In the genomic region with DNA sequence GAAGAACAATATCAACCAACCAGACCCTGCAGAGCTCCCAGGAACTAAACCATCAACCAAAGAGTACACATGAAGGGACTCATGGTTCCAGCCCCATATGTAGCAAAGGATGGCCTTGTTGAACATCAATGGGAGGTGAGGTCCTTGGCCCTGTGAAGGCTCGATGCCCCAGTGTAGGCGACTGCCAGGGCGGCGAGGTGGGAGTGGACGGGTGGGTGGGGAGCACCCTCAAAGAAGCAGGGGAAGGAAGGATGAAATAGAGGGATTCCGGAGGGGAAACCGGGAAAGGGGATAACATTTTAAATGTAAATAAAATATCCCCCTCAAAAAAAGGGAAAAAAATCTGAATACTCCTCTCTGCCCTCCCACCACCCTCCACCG, we compare ENCODE assay signal across 8 mouse cellular contexts. TPM values are rescaled to one million over a fixed set of nuclear protein-coding genes. Genes with fewer than 3 reads are reported as not detected.
DNase-seq lines count a peak whose midpoint lies in the region; ATAC-seq and TF ChIP-seq lines count a peak whose summit lies in the region.

No protein-coding gene starts in this region.

- peak overlapping the region; percentile 91 for H3K4me2 ChIP-seq in limb, embryonic 11.5 days (ENCODE audit: low read depth, severe bottlenecking)
- H3K4me2 ChIP-seq in stomach, embryonic 15.5 days = peak overlapping the region; percentile 64

- H3K27me3 ChIP-seq in heart, adult 2 months (ENCODE audit: control insufficient read depth, insufficient read depth, low read length) = no peaks in the 10 kb centered on the region
- no peaks in the 10 kb centered on the region for H3K27me3 ChIP-seq in testis, adult 2 months (ENCODE audit: control insufficient read depth, insufficient read depth, low read length)
- H3K27me3 ChIP-seq in limb, embryonic 11.5 days (ENCODE audit: control insufficient read depth, insufficient read depth, low read length) = no peaks in the 10 kb centered on the region
- no peaks in the 10 kb centered on the region for H3K27me3 ChIP-seq in stomach, embryonic 15.5 days (replicated peaks)

- peak overlapping the region; percentile 91 for H3K9ac ChIP-seq in heart, adult 2 months (ENCODE audit: low read depth, low read length)
- peak overlapping the region; percentile 90 for H3K9ac ChIP-seq in limb, embryonic 11.5 days (ENCODE audit: low read length)
- 0 out of 2 replicates have a peak overlapping the region, but pooled peaks have one; percentile 74 for H3K9ac ChIP-seq in stomach, embryonic 15.5 days

- peak; percentile 18; the same call in 1 of the 2 replicates for ATAC-seq in limb, embryonic 11.5 days (ENCODE audit: insufficient number of reproducible peaks, low FRiP score, low TSS enrichment, low read depth)
- ATAC-seq in stomach, embryonic 15.5 days (ENCODE audit: insufficient read depth, low FRiP score, low read depth) = peak; percentile 25; the same call in 1 of the 2 replicates

- H3K4me3 ChIP-seq in heart, adult 2 months = peak overlapping the region; percentile 93
- peak overlapping the region; percentile 87 for H3K4me3 ChIP-seq in testis, adult 2 months (ENCODE audit: control insufficient read depth, low read depth, low read length)
- peak overlapping the region; percentile 68 for H3K4me3 ChIP-seq in limb, embryonic 11.5 days (ENCODE audit: low read depth, low read length)
- peak overlapping the region; percentile 73 for H3K4me3 ChIP-seq in stomach, embryonic 15.5 days (replicated peaks)

- H3K36me3 ChIP-seq in heart, adult 2 months (ENCODE audit: control insufficient read depth, insufficient read depth, low read length) = peaks cover 8% of the 10 kb centered on the region; the same call in 1 of the 2 replicates
- no peaks in the 10 kb centered on the region for H3K36me3 ChIP-seq in testis, adult 2 months (ENCODE audit: control insufficient read depth, insufficient read depth, low read length)
- H3K36me3 ChIP-seq in limb, embryonic 11.5 days (ENCODE audit: control insufficient read depth, insufficient read depth, low read length) = no peaks in the 10 kb centered on the region
- H3K36me3 ChIP-seq in stomach, embryonic 15.5 days = no peaks in the 10 kb centered on the region

- H3K4me1 ChIP-seq in heart, adult 2 months (ENCODE audit: control insufficient read depth, insufficient read depth, low read length) = no peaks in the 10 kb centered on the region; the same call in none of the 2 replicates
- peaks cover 3% of the 10 kb centered on the region for H3K4me1 ChIP-seq in testis, adult 2 months (ENCODE audit: control insufficient read depth, insufficient read depth, low read length)
- no peaks in the 10 kb centered on the region for H3K4me1 ChIP-seq in limb, embryonic 11.5 days (ENCODE audit: control insufficient read depth, insufficient read depth, low read length)
- peaks cover 3% of the 10 kb centered on the region; the same call in 1 of the 2 replicates for H3K4me1 ChIP-seq in stomach, embryonic 15.5 days

- H3K27ac ChIP-seq in heart, adult 2 months = peak overlapping the region; percentile 99
- H3K27ac ChIP-seq in testis, adult 2 months (ENCODE audit: control insufficient read depth, insufficient read depth, low read depth, low read length) = peak overlapping the region; percentile 88
- no peak overlapping the region; the same call in 1 of the 2 replicates for H3K27ac ChIP-seq in limb, embryonic 11.5 days (replicated peaks; ENCODE audit: low read depth, low read length)
- peak overlapping the region; percentile 97 for H3K27ac ChIP-seq in stomach, embryonic 15.5 days

- TF ChIP-seq EP300 in heart, adult 2 months (IDR thresholded peaks at IDR 0.05; ENCODE audit: insufficient read depth, low read depth, low read length) = no peak

- H3K9me3 ChIP-seq in limb, embryonic 11.5 days (ENCODE audit: control insufficient read depth, low read length) = no peaks in the 10 kb centered on the region
- H3K9me3 ChIP-seq in stomach, embryonic 15.5 days = no peaks in the 10 kb centered on the region

- H3K79me2 ChIP-seq in heart, adult 2 months (replicated peaks; ENCODE audit: control insufficient read depth, insufficient read depth, low read length) = peaks cover 1% of the 10 kb centered on the region; the same call in 1 of the 2 replicates

- TF ChIP-seq CTCF in heart, adult 2 months (IDR thresholded peaks at IDR 0.05) = no peak
- TF ChIP-seq CTCF in testis, adult 2 months (IDR thresholded peaks at IDR 0.05; ENCODE audit: control insufficient read depth, insufficient read depth, insufficient replicate concordance, low read depth, low read length) = no peak

- TF ChIP-seq POLR2A in heart, adult 2 months (IDR thresholded peaks at IDR 0.05; ENCODE audit: insufficient read depth, low read depth, low read length) = no peak
- TF ChIP-seq POLR2A in testis, adult 2 months (IDR thresholded peaks at IDR 0.05; ENCODE audit: control insufficient read depth, low read depth, low read length) = no peak

- intact Hi-C loops in heart, adult 2 months (cut with DNase I) = loop anchor here (2.0 kb wide), 1 partner anchor 84 kb away; a partner anchor contains a TSS
- intact Hi-C loops in heart, postnatal 25 days (cut with DNase I) = loop anchor here (2.0 kb wide), 1 partner anchor 24 kb away; a partner anchor contains a TSS
- intact Hi-C loops in gastrocnemius, postnatal 14 days (cut with DNase I; ENCODE audit: low total_unique reads) = no loop called here

- no peak for DNase-seq in heart, adult 2 months
- DNase-seq in heart, postnatal 25 days (ENCODE audit: low spot score) = no peak
- no peak for DNase-seq in testis, postnatal 14 days (ENCODE audit: low spot score)
- no peak for DNase-seq in limb, embryonic 11.5 days (ENCODE audit: low spot score)
- no peak for DNase-seq in gastrocnemius, postnatal 14 days
- no peak for DNase-seq in kidney, adult 9 months

- WGBS in heart, adult 2 months = 2% methylated on average over 8 of the region's 8 CpGs
- 0% methylated on average over 8 of the region's 8 CpGs for WGBS in limb, embryonic 11.5 days
- 6% methylated on average over 8 of the region's 8 CpGs for WGBS in stomach, embryonic 15.5 days

RNA-seq across cellular contexts. Expression of a gene that starts 0.5 kb away (rescaled TPM):
- 10 to 100 TPM; 20.4 to 21.2 TPM for total RNA-seq in heart, adult 2 months (2021)
- 16.5 and 27.0 TPM in 2 replicates for polyA plus RNA-seq in heart, adult 2 months (2012; rRNA removed)
- total RNA-seq in heart, postnatal 25 days (2021) = 10 to 100 TPM; 16.2 to 21.3 TPM
- 14.4 and 15.9 TPM in 2 replicates for polyA plus RNA-seq in testis, adult 2 months (2012; rRNA removed)
- polyA plus RNA-seq in limb, embryonic 11.5 days (2014; fragmentation: Nextera tagmentation; extraction: Ambion mirVana) = 61.8 and 66.1 TPM in 2 replicates
- polyA plus RNA-seq in stomach, embryonic 15.5 days (2015; fragmentation: Nextera tagmentation; extraction: Ambion mirVana) = 52.2 and 57.9 TPM in 2 replicates
- 10 to 100 TPM; 17.6 to 19.2 TPM for total RNA-seq in gastrocnemius, postnatal 14 days (2021)

RNA-seq across cellular contexts. Expression of a gene that starts 24.1 kb away (rescaled TPM):
- total RNA-seq in heart, adult 2 months (2021) = 10 to 100 TPM; 18.0 to 22.4 TPM
- 2.7 and 4.9 TPM in 2 replicates for polyA plus RNA-seq in heart, adult 2 months (2012; rRNA removed)
- 10 to 100 TPM; 20.4 to 27.1 TPM for total RNA-seq in heart, postnatal 25 days (2021)
- polyA plus RNA-seq in testis, adult 2 months (2012; rRNA removed) = 10.8 and 10.9 TPM in 2 replicates
- 87.2 and 90.6 TPM in 2 replicates for polyA plus RNA-seq in limb, embryonic 11.5 days (2014; fragmentation: Nextera tagmentation; extraction: Ambion mirVana)
- 61.6 and 63.3 TPM in 2 replicates for polyA plus RNA-seq in stomach, embryonic 15.5 days (2015; fragmentation: Nextera tagmentation; extraction: Ambion mirVana)
- total RNA-seq in gastrocnemius, postnatal 14 days (2021) = 10 to 100 TPM; 10.9 to 13.4 TPM

RNA-seq across cellular contexts. Expression of a gene that starts 24.4 kb away (rescaled TPM):
- 10 to 100 TPM; 19.2 to 24.2 TPM for total RNA-seq in heart, adult 2 months (2021)
- 8.2 and 22.5 TPM in 2 replicates for polyA plus RNA-seq in heart, adult 2 months (2012; rRNA removed)
- total RNA-seq in heart, postnatal 25 days (2021) = 10 to 100 TPM; 19.4 to 25.0 TPM
- 8.9 and 11.2 TPM in 2 replicates for polyA plus RNA-seq in testis, adult 2 months (2012; rRNA removed)
- polyA plus RNA-seq in limb, embryonic 11.5 days (2014; fragmentation: Nextera tagmentation; extraction: Ambion mirVana) = 59.8 and 67.1 TPM in 2 replicates
- 44.1 and 46.1 TPM in 2 replicates for polyA plus RNA-seq in stomach, embryonic 15.5 days (2015; fragmentation: Nextera tagmentation; extraction: Ambion mirVana)
- total RNA-seq in gastrocnemius, postnatal 14 days (2021) = 10 to 100 TPM; 12.8 to 16.8 TPM
